Mouse (Mus musculus): Measurements from ENCODE around the gene Ckap2l. TPM values are rescaled to one million over a fixed set of nuclear protein-coding genes. Genes with fewer than 3 reads are reported as not detected.

Gene Ckap2l
- polyA plus RNA-seq, 1 experiment, result 5.1 TPM

DNA sequence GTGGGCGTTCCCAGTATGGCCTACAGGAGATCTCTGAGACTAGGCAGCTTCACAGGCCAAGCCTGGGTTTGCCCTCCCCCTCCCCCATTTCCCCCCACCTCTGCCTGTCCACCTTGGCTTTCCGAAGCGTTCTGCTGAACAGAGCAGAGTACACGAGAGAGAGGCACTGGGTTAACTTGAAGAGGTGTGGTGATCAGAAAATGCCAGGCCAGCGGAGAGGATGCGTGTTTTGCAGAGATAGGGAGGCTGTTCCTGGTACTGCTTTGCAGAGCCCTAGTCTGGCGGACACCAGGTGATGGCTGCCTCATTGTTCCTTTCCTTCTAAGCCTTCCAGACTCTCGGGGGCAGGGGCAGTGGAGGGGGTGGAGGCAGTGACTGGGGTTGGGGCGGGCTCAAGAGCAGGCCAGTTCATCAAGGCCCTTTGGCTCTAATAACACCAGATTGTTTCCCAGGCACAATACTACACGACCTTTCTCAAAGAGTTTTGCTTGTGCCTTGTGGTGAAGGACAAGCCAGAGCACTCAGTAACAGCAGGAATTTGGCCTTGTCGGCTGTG lies 70.6 kb downstream of the Ckap2l start:
- no peak for TF ChIP-seq CTCF (IDR thresholded peaks at IDR 0.05; ENCODE audit: borderline replicate concordance, control insufficient read depth, extremely low read depth, insufficient read depth, low read length, poor library complexity)
- TF ChIP-seq POLR2A (IDR thresholded peaks at IDR 0.05; ENCODE audit: control insufficient read depth, extremely low read depth, insufficient read depth, low read length, poor library complexity), result no peak
- WGBS, result 90% methylated on average over 11 of the region's 11 CpGs
- Histone ChIP-seq H3K4me3 (ENCODE audit: control insufficient read depth, insufficient read depth, low read length) (no peak overlapping the region), H3K27me3 (ENCODE audit: control insufficient read depth, insufficient read depth, low read length) (no peaks in the 10 kb centered on the region), H3K4me1 (replicated peaks; ENCODE audit: control insufficient read depth, insufficient read depth, low read length) (no peaks in the 10 kb centered on the region), H3K36me3 (ENCODE audit: control insufficient read depth, insufficient read depth, low read length) (no peaks in the 10 kb centered on the region), H3K27ac (ENCODE audit: control insufficient read depth, insufficient read depth, low read length) (no peak overlapping the region)
- DNase-seq, result no peak

- 94% methylated on average over 17 of the region's 17 CpGs for WGBS
- H3K4me3 ChIP-seq (ENCODE audit: control insufficient read depth, insufficient read depth, low read length), result no peak overlapping the region
- TF ChIP-seq POLR2A (IDR thresholded peaks at IDR 0.05; ENCODE audit: control insufficient read depth, extremely low read depth, insufficient read depth, low read length, poor library complexity) (no peak), CTCF (IDR thresholded peaks at IDR 0.05; ENCODE audit: borderline replicate concordance, control insufficient read depth, extremely low read depth, insufficient read depth, low read length, poor library complexity) (no peak)
- H3K4me1 ChIP-seq (replicated peaks; ENCODE audit: control insufficient read depth, insufficient read depth, low read length), result 0 out of 2 replicates have a peak, but pooled peaks cover 4% of the 10 kb centered on the region
- no peaks in the 10 kb centered on the region for H3K36me3 ChIP-seq (ENCODE audit: control insufficient read depth, insufficient read depth, low read length)
- no peak for DNase-seq
- no peaks in the 10 kb centered on the region for H3K27me3 ChIP-seq (ENCODE audit: control insufficient read depth, insufficient read depth, low read length)
- H3K27ac ChIP-seq (ENCODE audit: control insufficient read depth, insufficient read depth, low read length), result no peak overlapping the region
Measured at GRCm38 (mm10) chr2:129225251-129225819, 71.7 kb downstream of the Ckap2l start.

DNA sequence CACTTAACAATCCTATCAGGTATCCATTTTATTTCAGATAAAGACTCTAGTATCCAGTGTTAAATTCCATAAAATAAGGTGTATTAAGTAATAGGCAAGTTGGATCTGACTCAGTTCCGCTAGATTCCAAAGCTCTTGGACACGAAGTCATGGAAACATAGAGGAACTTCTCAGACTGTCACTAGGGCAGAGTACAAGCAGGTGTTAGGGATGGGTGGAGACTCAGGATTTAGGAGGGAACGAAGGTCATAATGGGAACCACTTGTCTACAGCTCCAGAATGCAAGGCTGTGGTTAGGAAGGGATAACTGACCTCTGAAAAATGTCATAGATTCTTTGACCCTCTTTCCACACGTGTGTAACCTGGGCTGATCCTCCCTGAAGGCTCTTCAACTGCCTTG lies 72.8 kb downstream of the Ckap2l start:
- H3K27me3 ChIP-seq (ENCODE audit: control insufficient read depth, insufficient read depth, low read length), result no peaks in the 10 kb centered on the region
- 88% methylated on average over 4 of the region's 4 CpGs for WGBS
- H3K4me1 ChIP-seq (replicated peaks; ENCODE audit: control insufficient read depth, insufficient read depth, low read length), result 0 out of 2 replicates have a peak, but pooled peaks cover 4% of the 10 kb centered on the region
- no peak overlapping the region for H3K4me3 ChIP-seq (ENCODE audit: control insufficient read depth, insufficient read depth, low read length)
- TF ChIP-seq CTCF (IDR thresholded peaks at IDR 0.05; ENCODE audit: borderline replicate concordance, control insufficient read depth, extremely low read depth, insufficient read depth, low read length, poor library complexity) (no peak), POLR2A (IDR thresholded peaks at IDR 0.05; ENCODE audit: control insufficient read depth, extremely low read depth, insufficient read depth, low read length, poor library complexity) (no peak)
- no peak overlapping the region for H3K27ac ChIP-seq (ENCODE audit: control insufficient read depth, insufficient read depth, low read length)
- H3K36me3 ChIP-seq (ENCODE audit: control insufficient read depth, insufficient read depth, low read length), result no peaks in the 10 kb centered on the region
- DNase-seq, result no peak

DNA sequence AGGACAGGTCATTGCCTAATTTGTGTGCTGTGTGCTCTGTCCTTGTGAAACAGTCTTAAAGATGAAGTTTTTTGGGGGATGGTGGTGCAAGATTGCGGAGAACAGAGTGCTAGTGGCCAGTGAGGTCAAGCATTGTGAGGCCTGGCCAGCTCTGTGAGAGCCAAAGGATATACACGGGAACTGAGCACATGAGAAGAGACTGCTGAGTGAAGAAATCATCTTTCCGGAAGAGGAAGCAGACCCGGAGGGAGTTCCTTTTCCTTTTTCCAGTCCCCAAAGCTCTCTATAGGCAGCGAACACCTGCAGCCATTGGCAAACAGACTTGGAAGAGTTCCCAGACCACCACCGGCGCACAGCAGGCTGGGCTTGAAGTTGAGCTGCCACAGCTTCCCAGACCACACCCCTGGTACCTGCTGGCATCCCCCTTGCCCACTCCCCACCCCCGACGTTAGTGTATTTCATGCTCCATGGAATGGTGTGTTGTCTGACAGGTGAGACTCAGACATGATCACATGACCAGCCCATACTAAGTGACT lies 75.8 kb downstream of the Ckap2l start:
- 49% methylated on average over 9 of the region's 9 CpGs for WGBS
- Histone ChIP-seq H3K27ac (ENCODE audit: control insufficient read depth, insufficient read depth, low read length) (no peak overlapping the region), H3K36me3 (ENCODE audit: control insufficient read depth, insufficient read depth, low read length) (no peaks in the 10 kb centered on the region), H3K27me3 (ENCODE audit: control insufficient read depth, insufficient read depth, low read length) (no peaks in the 10 kb centered on the region), H3K4me3 (ENCODE audit: control insufficient read depth, insufficient read depth, low read length) (no peak overlapping the region), H3K4me1 (replicated peaks; ENCODE audit: control insufficient read depth, insufficient read depth, low read length) (0 out of 2 replicates have a peak, but pooled peaks cover 4% of the 10 kb centered on the region)
- DNase-seq, result no peak
- no peak for TF ChIP-seq CTCF (IDR thresholded peaks at IDR 0.05; ENCODE audit: borderline replicate concordance, control insufficient read depth, extremely low read depth, insufficient read depth, low read length, poor library complexity)
- TF ChIP-seq POLR2A (IDR thresholded peaks at IDR 0.05; ENCODE audit: control insufficient read depth, extremely low read depth, insufficient read depth, low read length, poor library complexity), result no peak

GRCm38 (mm10) chr2:129218537-129219105 lies 78.4 kb downstream of the Ckap2l start:
- DNase-seq, result no peak
- no peak overlapping the region for H3K4me3 ChIP-seq (ENCODE audit: control insufficient read depth, insufficient read depth, low read length)
- WGBS, result 96% methylated on average over 4 of the region's 4 CpGs
- no peaks in the 10 kb centered on the region for H3K36me3 ChIP-seq (ENCODE audit: control insufficient read depth, insufficient read depth, low read length)
- TF ChIP-seq POLR2A (IDR thresholded peaks at IDR 0.05; ENCODE audit: control insufficient read depth, extremely low read depth, insufficient read depth, low read length, poor library complexity) (no peak), CTCF (IDR thresholded peaks at IDR 0.05; ENCODE audit: borderline replicate concordance, control insufficient read depth, extremely low read depth, insufficient read depth, low read length, poor library complexity) (no peak)
- 0 out of 2 replicates have a peak, but pooled peaks cover 4% of the 10 kb centered on the region for H3K4me1 ChIP-seq (replicated peaks; ENCODE audit: control insufficient read depth, insufficient read depth, low read length)
- no peak overlapping the region for H3K27ac ChIP-seq (ENCODE audit: control insufficient read depth, insufficient read depth, low read length)
- H3K27me3 ChIP-seq (ENCODE audit: control insufficient read depth, insufficient read depth, low read length), result no peaks in the 10 kb centered on the region

Other genes starting within 250 kb of the Ckap2l start
- gene Vinac1, start 249.0 kb downstream of the Ckap2l start, polyA plus RNA-seq (2012; rRNA removed), result 0.16 and 0.45 TPM in 2 replicates
- gene Ttl, start 231.3 kb downstream of the Ckap2l start, polyA plus RNA-seq (2012; rRNA removed), result 6.4 and 6.7 TPM in 2 replicates
- 24.2 and 28.0 TPM in 2 replicates for gene Polr1b, start 196.2 kb downstream of the Ckap2l start, polyA plus RNA-seq (2012; rRNA removed)
- 55.5 and 65.2 TPM in 2 replicates for gene Chchd5, start 167.5 kb downstream of the Ckap2l start, polyA plus RNA-seq (2012; rRNA removed)
- gene Slc20a1, start 98.4 kb downstream of the Ckap2l start, polyA plus RNA-seq (2012; rRNA removed), result 77.3 and 82.0 TPM in 2 replicates
- gene Il1a, start 12.8 kb upstream of the Ckap2l start, polyA plus RNA-seq (2012; rRNA removed), result 1.1 and 1.5 TPM in 2 replicates
- gene Il1b, start 73.9 kb upstream of the Ckap2l start, polyA plus RNA-seq (2012; rRNA removed), result 1.8 and 1.9 TPM in 2 replicates
- 0.12 TPM in 1 of 2 replicates, not detected in the other for gene F830045P16Rik, start 239.4 kb upstream of the Ckap2l start, polyA plus RNA-seq (2012; rRNA removed)

All from thymus, adult 2 months (tissue).